Comparison of ENCODE assay signal across 9 mouse cellular contexts in the genomic region with DNA sequence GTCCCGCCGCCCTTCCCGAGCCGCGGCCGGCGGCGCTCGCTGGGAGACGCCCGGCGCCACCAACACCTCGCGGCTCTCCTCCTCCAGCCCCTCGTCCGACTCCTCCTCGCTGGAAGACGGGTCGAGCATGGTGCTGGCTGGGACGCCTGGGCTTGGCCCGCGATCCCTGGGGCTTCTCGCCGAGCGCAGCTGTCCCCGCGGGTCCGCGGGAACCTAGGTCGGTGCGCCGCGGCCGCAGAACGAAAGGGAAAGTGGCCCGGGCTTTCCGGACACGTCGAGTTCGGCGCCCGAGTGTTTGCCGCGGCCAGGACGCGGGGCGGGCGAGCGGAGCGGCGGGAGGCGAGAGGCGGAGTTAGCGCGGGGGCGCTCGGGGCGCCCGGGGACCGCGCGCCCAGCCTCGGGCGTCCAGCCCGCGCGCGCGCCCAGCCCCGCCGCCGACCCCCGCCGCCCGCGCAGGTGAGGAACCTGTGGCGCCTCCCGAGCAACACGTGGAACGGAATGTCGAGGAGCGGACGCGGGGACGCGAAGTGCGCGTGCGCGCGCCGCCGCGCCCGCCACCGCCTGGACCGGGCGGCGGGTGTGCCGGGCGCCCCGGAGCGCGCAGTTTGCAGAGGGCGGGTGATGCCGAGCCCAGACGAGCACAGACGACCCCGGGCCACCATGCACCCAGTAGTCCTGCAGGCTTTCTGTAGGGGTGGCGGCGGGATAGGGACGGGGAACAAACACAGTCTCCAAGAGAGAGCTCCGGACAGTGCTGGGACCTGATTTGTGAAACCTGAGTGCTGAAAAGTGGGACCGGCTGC. TPM values are rescaled to one million over a fixed set of nuclear protein-coding genes. Genes with fewer than 3 reads are reported as not detected.
DNase-seq lines count a peak whose midpoint lies in the region; ATAC-seq lines count a peak whose summit lies in the region.
"Had no signal": no experiment of that assay in that cellular context is flagged by ENCODE, and none has a peak within 500 bp of the region (broad histone marks: within the 10 kb centered on the region; RNA-seq: fewer than 3 reads in every experiment).

TSS of gene Cadps2 (minus strand) at position 413 of the 803 bp plus-strand sequence.

- no peaks in the 10 kb centered on the region for H3K4me1 ChIP-seq in embryonic facial prominence, embryonic 14.5 days (ENCODE audit: control insufficient read depth, insufficient read depth, low read length)
- H3K4me1 ChIP-seq in heart, embryonic 12.5 days (replicated peaks): peaks cover 6% of the 10 kb centered on the region; the same call in 1 of the 2 replicates
- H3K4me1 ChIP-seq in kidney, embryonic 14.5 days (ENCODE audit: control insufficient read depth, insufficient read depth, low read length): no peaks in the 10 kb centered on the region
- no peaks in the 10 kb centered on the region for H3K4me1 ChIP-seq in liver, embryonic 11.5 days (replicated peaks; ENCODE audit: control insufficient read depth, insufficient read depth, low read length)
- peaks cover 12% of the 10 kb centered on the region for H3K4me1 ChIP-seq in midbrain, embryonic 16.5 days (ENCODE audit: control insufficient read depth, insufficient read depth, low read length)

- H3K9ac ChIP-seq in embryonic facial prominence, embryonic 14.5 days (ENCODE audit: low read depth, low read length): peak within 1 kb of the TSS; percentile 68
- H3K9ac ChIP-seq in heart, embryonic 12.5 days: peak within 1 kb of the TSS; percentile 57
- peak within 1 kb of the TSS; percentile 69 for H3K9ac ChIP-seq in kidney, embryonic 14.5 days (ENCODE audit: low read depth, low read length)
- H3K9ac ChIP-seq in liver, embryonic 11.5 days (ENCODE audit: low read depth, low read length): no peak within 1 kb of the TSS
- peak within 1 kb of the TSS; percentile 74 for H3K9ac ChIP-seq in midbrain, embryonic 16.5 days (ENCODE audit: low read depth, low read length)

- H3K4me2 ChIP-seq in embryonic facial prominence, embryonic 14.5 days (ENCODE audit: low read depth, low read length): peak within 1 kb of the TSS; percentile 90
- peak within 1 kb of the TSS; percentile 95 for H3K4me2 ChIP-seq in heart, embryonic 12.5 days
- peak within 1 kb of the TSS; percentile 83 for H3K4me2 ChIP-seq in kidney, embryonic 14.5 days (replicated peaks; ENCODE audit: low read depth, low read length)
- peak within 1 kb of the TSS; percentile 74 for H3K4me2 ChIP-seq in liver, embryonic 11.5 days
- peak within 1 kb of the TSS; percentile 96 for H3K4me2 ChIP-seq in midbrain, embryonic 16.5 days (ENCODE audit: low read length)

- peak; percentile 86 for ATAC-seq in embryonic facial prominence, embryonic 14.5 days (ENCODE audit: low read depth)
- ATAC-seq in heart, embryonic 12.5 days (ENCODE audit: insufficient number of reproducible peaks, low FRiP score): peak; percentile 81
- ATAC-seq in kidney, embryonic 14.5 days (ENCODE audit: low FRiP score, low TSS enrichment): peak; percentile 86
- peak; percentile 66 for ATAC-seq in liver, embryonic 11.5 days (replicated peaks; ENCODE audit: low FRiP score)
- peak; percentile 87 for ATAC-seq in midbrain, embryonic 16.5 days

- peak; percentile 2 to 5 for DNase-seq in thymus, postnatal 36 days
- DNase-seq in thymus, postnatal 14 days: no peak
- DNase-seq in embryonic facial prominence, embryonic 14.5 days (ENCODE audit: low spot score): peak; percentile 50
- DNase-seq in liver, embryonic 11.5 days (ENCODE audit: low spot score): peak; percentile 42
- peak; percentile 60 for DNase-seq in testis, postnatal 10 days (ENCODE audit: low spot score)

- H3K36me3 ChIP-seq in embryonic facial prominence, embryonic 14.5 days (ENCODE audit: control insufficient read depth, insufficient read depth, low read length): no peaks in the 10 kb centered on the region
- no peaks in the 10 kb centered on the region for H3K36me3 ChIP-seq in heart, embryonic 12.5 days
- H3K36me3 ChIP-seq in kidney, embryonic 14.5 days (ENCODE audit: control insufficient read depth, insufficient read depth, low read length): no peaks in the 10 kb centered on the region
- no peaks in the 10 kb centered on the region for H3K36me3 ChIP-seq in liver, embryonic 11.5 days (ENCODE audit: control insufficient read depth, insufficient read depth, low read length)
- no peaks in the 10 kb centered on the region for H3K36me3 ChIP-seq in midbrain, embryonic 16.5 days (ENCODE audit: control insufficient read depth, insufficient read depth, low read length)

- peak within 1 kb of the TSS; percentile 66 for H3K4me3 ChIP-seq in embryonic facial prominence, embryonic 14.5 days (ENCODE audit: low read depth, low read length)
- peak within 1 kb of the TSS; percentile 66 for H3K4me3 ChIP-seq in heart, embryonic 12.5 days
- peak within 1 kb of the TSS; percentile 74 for H3K4me3 ChIP-seq in kidney, embryonic 14.5 days (ENCODE audit: low read length)
- H3K4me3 ChIP-seq in liver, embryonic 11.5 days (ENCODE audit: low read depth, low read length): peak within 1 kb of the TSS; percentile 59
- H3K4me3 ChIP-seq in midbrain, embryonic 16.5 days (ENCODE audit: low read depth, low read length): peak within 1 kb of the TSS; percentile 82

- 1% methylated on average over 18 of the region's 114 CpGs for WGBS in embryonic facial prominence, embryonic 14.5 days
- under 1% methylated on average over 114 of the region's 114 CpGs for WGBS in heart, embryonic 12.5 days
- WGBS in kidney, embryonic 14.5 days: under 1% methylated on average over 86 of the region's 114 CpGs
- 1% methylated on average over 112 of the region's 114 CpGs for WGBS in liver, embryonic 11.5 days
- WGBS in midbrain, embryonic 16.5 days: under 1% methylated on average over 96 of the region's 114 CpGs

- H3K27ac ChIP-seq in embryonic facial prominence, embryonic 14.5 days (replicated peaks; ENCODE audit: low read depth, low read length): no peak within 1 kb of the TSS
- H3K27ac ChIP-seq in heart, embryonic 12.5 days (ENCODE audit: poor library complexity, severe bottlenecking): no peak within 1 kb of the TSS
- H3K27ac ChIP-seq in kidney, embryonic 14.5 days (ENCODE audit: low read depth, low read length): no peak within 1 kb of the TSS
- no peak within 1 kb of the TSS for H3K27ac ChIP-seq in liver, embryonic 11.5 days (ENCODE audit: low read depth, low read length)
- H3K27ac ChIP-seq in midbrain, embryonic 16.5 days (ENCODE audit: low read length): peak within 1 kb of the TSS; percentile 47; the same call in 1 of the 2 replicates
- H3K27ac ChIP-seq: macrophage had no signal

- H3K27me3 ChIP-seq in embryonic facial prominence, embryonic 14.5 days (replicated peaks; ENCODE audit: control insufficient read depth, insufficient read depth, low read length): peaks cover 33% of the 10 kb centered on the region
- peaks cover 21% of the 10 kb centered on the region for H3K27me3 ChIP-seq in heart, embryonic 12.5 days (replicated peaks)
- H3K27me3 ChIP-seq in kidney, embryonic 14.5 days (ENCODE audit: control insufficient read depth, insufficient read depth, low read length): peaks cover 12% of the 10 kb centered on the region
- H3K27me3 ChIP-seq in liver, embryonic 11.5 days (replicated peaks; ENCODE audit: control insufficient read depth, insufficient read depth, low read length): peaks cover 28% of the 10 kb centered on the region
- H3K27me3 ChIP-seq in midbrain, embryonic 16.5 days (ENCODE audit: control insufficient read depth, insufficient read depth, low read depth, low read length): peaks cover 11% of the 10 kb centered on the region; the same call in 1 of the 2 replicates

- H3K9me3 ChIP-seq in embryonic facial prominence, embryonic 14.5 days (ENCODE audit: control insufficient read depth, low read length): no peaks in the 10 kb centered on the region
- no peaks in the 10 kb centered on the region for H3K9me3 ChIP-seq in heart, embryonic 12.5 days (replicated peaks)
- H3K9me3 ChIP-seq in kidney, embryonic 14.5 days (ENCODE audit: control insufficient read depth, low read length): no peaks in the 10 kb centered on the region
- H3K9me3 ChIP-seq in liver, embryonic 11.5 days (ENCODE audit: control insufficient read depth, low read length): no peaks in the 10 kb centered on the region
- H3K9me3 ChIP-seq in midbrain, embryonic 16.5 days (replicated peaks; ENCODE audit: control insufficient read depth, low read length, poor library complexity, severe bottlenecking): no peaks in the 10 kb centered on the region

RNA-seq across cellular contexts. Expression of gene Cadps2, which starts in this region (rescaled TPM):
- 7.2 TPM in 2 replicates for polyA plus RNA-seq in embryonic facial prominence, embryonic 14.5 days (2014; fragmentation: Nextera tagmentation; extraction: Ambion mirVana)
- polyA plus RNA-seq in heart, embryonic 12.5 days (2016; fragmentation: Nextera tagmentation; extraction: Ambion mirVana): 1.0 and 1.1 TPM in 2 replicates
- 5.7 and 9.1 TPM in 2 replicates for polyA plus RNA-seq in kidney, embryonic 14.5 days (2014; fragmentation: Nextera tagmentation; extraction: Ambion mirVana)
- 0.23 and 0.29 TPM in 2 replicates for polyA plus RNA-seq in liver, embryonic 11.5 days (2014; fragmentation: Nextera tagmentation; extraction: Ambion mirVana)
- 6.1 and 8.9 TPM in 2 replicates for polyA plus RNA-seq in midbrain, embryonic 16.5 days (2015; fragmentation: Nextera tagmentation; extraction: Ambion mirVana)
- polyA plus RNA-seq: macrophage had no signal

Comparison
In these comparisons a context has a peak if more than half of its experiments do, and no peak if none do; other contexts are left out.
1. Peak in DNase-seq, ATAC-seq, H3K4me3 ChIP-seq and H3K4me2 ChIP-seq in liver, embryonic 11.5 days; RNA of the gene not detected or under 1 TPM.